Mouse (Mus musculus) testis, adult 2 months (tissue): ENCODE results near the gene Hlf. TPM values are rescaled to one million over a fixed set of nuclear protein-coding genes. Genes with fewer than 3 reads are reported as not detected.
A peak's percentile ranks its signal among the peaks of the same experiment; 100 is the strongest.

Experiments used
- H3K27ac ChIP-seq: fragments of 200-500 bp; 2 replicates; pipeline ENCODE4 v1.5.1; 2012; ENCODE audit warnings: low read depth, low read length; ENCODE audit not compliant: control insufficient read depth, insufficient read depth
- H3K27me3 ChIP-seq: fragments of 200-500 bp; 2 replicates; pipeline ENCODE4 v1.6.1; 2012; ENCODE audit warnings: mild to moderate bottlenecking, low read length, moderate library complexity; ENCODE audit not compliant: control insufficient read depth, insufficient read depth
- H3K36me3 ChIP-seq: fragments of 200-500 bp; 2 replicates; pipeline ENCODE4 v1.6.1; 2012; ENCODE audit warnings: mild to moderate bottlenecking, low read length; ENCODE audit not compliant: control insufficient read depth, insufficient read depth
- H3K4me1 ChIP-seq: fragments of 200-500 bp; 2 replicates; pipeline ENCODE4 v1.6.1; 2012; ENCODE audit warnings: low read length; ENCODE audit not compliant: control insufficient read depth, insufficient read depth
- H3K4me3 ChIP-seq: fragments of 200-500 bp; 2 replicates; pipeline ENCODE4 v1.5.1; 2012; ENCODE audit warnings: low read depth, mild to moderate bottlenecking, low read length, moderate library complexity, mixed read lengths; ENCODE audit not compliant: control insufficient read depth
- CTCF ChIP-seq: fragments of 200-500 bp; IDR thresholded peaks from 2 replicates; pipeline ENCODE4 v1.5.1; 2012; ENCODE audit warnings: low read depth, mild to moderate bottlenecking, inconsistent platforms, low read length, moderate library complexity; ENCODE audit not compliant: control insufficient read depth, insufficient read depth, insufficient replicate concordance
- POLR2A ChIP-seq: fragments of 200-500 bp; IDR thresholded peaks from 2 replicates; pipeline ENCODE4 v1.6.1; 2012; ENCODE audit warnings: low read depth, mild to moderate bottlenecking, inconsistent platforms, low read length, moderate library complexity; ENCODE audit not compliant: control insufficient read depth
- polyA plus RNA-seq: library from polyadenylated mRNA; depleted of rRNA; stranded (reverse); fragments of >200 nt; gene quantifications from 2 replicates; pipeline ENCODE4 v1.2.3, GENCODE M21; 2012

Hlf gene
- polyA plus RNA-seq, 1 experiment = 0.69 TPM

GRCm38 (mm10) chr11:90381113-90381512 is 9.6 kb downstream of the Hlf start:
- Histone ChIP-seq H3K4me3 (no peak overlapping the region), H3K27ac (no peak overlapping the region), H3K27me3 (no peaks in the 10 kb centered on the region), H3K36me3 (no peaks in the 10 kb centered on the region), H3K4me1 (no peaks in the 10 kb centered on the region; the same call in 1 of the 2 replicates)
- no peak for TF ChIP-seq CTCF
- no peak for TF ChIP-seq POLR2A

- H3K4me3 ChIP-seq = no peak overlapping the region
- H3K27ac ChIP-seq = no peak overlapping the region
- no peak for TF ChIP-seq POLR2A
- TF ChIP-seq CTCF = no peak
- no peaks in the 10 kb centered on the region; the same call in 1 of the 2 replicates for H3K4me1 ChIP-seq
- H3K27me3 ChIP-seq = no peaks in the 10 kb centered on the region
- no peaks in the 10 kb centered on the region for H3K36me3 ChIP-seq
Observed at GRCm38 (mm10) chr11:90380131-90380685, 10.5 kb downstream of the Hlf start.

GRCm38 (mm10) chr11:90378008-90378407 is 12.7 kb downstream of the Hlf start:
- H3K4me3 ChIP-seq = no peak overlapping the region
- TF ChIP-seq POLR2A = no peak
- no peak for TF ChIP-seq CTCF
- no peaks in the 10 kb centered on the region for H3K27me3 ChIP-seq
- H3K36me3 ChIP-seq = no peaks in the 10 kb centered on the region
- H3K27ac ChIP-seq = no peak overlapping the region
- H3K4me1 ChIP-seq = no peaks in the 10 kb centered on the region; the same call in 1 of the 2 replicates

GRCm38 (mm10) chr11:90376436-90376835 is 14.3 kb downstream of the Hlf start:
- no peak overlapping the region for H3K27ac ChIP-seq
- no peak overlapping the region for H3K4me3 ChIP-seq
- H3K27me3 ChIP-seq = no peaks in the 10 kb centered on the region
- no peaks in the 10 kb centered on the region for H3K36me3 ChIP-seq
- H3K4me1 ChIP-seq = no peaks in the 10 kb centered on the region; the same call in 1 of the 2 replicates
- TF ChIP-seq CTCF = no peak
- TF ChIP-seq POLR2A = no peak

GRCm38 (mm10) chr11:90371470-90372100 is 19.1 kb downstream of the Hlf start:
- Histone ChIP-seq H3K4me3 (no peak overlapping the region), H3K36me3 (no peaks in the 10 kb centered on the region), H3K4me1 (peaks cover 20% of the 10 kb centered on the region), H3K27ac (no peak overlapping the region), H3K27me3 (no peaks in the 10 kb centered on the region)
- TF ChIP-seq CTCF (no peak), POLR2A (no peak)

GRCm38 (mm10) chr11:90370789-90371291 is 19.9 kb downstream of the Hlf start:
- peaks cover 20% of the 10 kb centered on the region for H3K4me1 ChIP-seq
- TF ChIP-seq CTCF = no peak
- no peak for TF ChIP-seq POLR2A
- H3K4me3 ChIP-seq = no peak overlapping the region
- H3K27me3 ChIP-seq = no peaks in the 10 kb centered on the region
- no peaks in the 10 kb centered on the region for H3K36me3 ChIP-seq
- no peak overlapping the region for H3K27ac ChIP-seq

- Histone ChIP-seq H3K27ac (no peak overlapping the region), H3K4me1 (peaks cover 20% of the 10 kb centered on the region), H3K27me3 (no peaks in the 10 kb centered on the region), H3K36me3 (no peaks in the 10 kb centered on the region), H3K4me3 (no peak overlapping the region)
- TF ChIP-seq CTCF = no peak
- TF ChIP-seq POLR2A = no peak
Observed at GRCm38 (mm10) chr11:90370367-90370766, 20.3 kb downstream of the Hlf start.

- no peak overlapping the region for H3K4me3 ChIP-seq
- TF ChIP-seq POLR2A = no peak
- TF ChIP-seq CTCF = no peak
- peak overlapping the region; percentile 34; the same call in 1 of the 2 replicates for H3K27ac ChIP-seq
- peaks cover 20% of the 10 kb centered on the region for H3K4me1 ChIP-seq
- H3K36me3 ChIP-seq = no peaks in the 10 kb centered on the region
- H3K27me3 ChIP-seq = no peaks in the 10 kb centered on the region
Observed at GRCm38 (mm10) chr11:90369605-90370004, 21.1 kb downstream of the Hlf start.
